Mouse (Mus musculus) embryonic fibroblast, embryonic 13.5 days (primary cell): Measurements from ENCODE around the gene Zbtb48.
A peak's percentile ranks its signal among the peaks of the same experiment; 100 is the strongest.

ENCODE experiments used
- CTCF ChIP-seq: IDR thresholded peaks from 2 replicates; pipeline ENCODE4 v1.5.1; 2011; ENCODE audit warnings: mild to moderate bottlenecking, control low read depth, low read length, moderate library complexity, borderline replicate concordance; ENCODE audit not compliant: insufficient read depth
- POLR2A ChIP-seq: IDR thresholded peaks from 2 replicates; pipeline ENCODE4 v1.6.1; 2011; ENCODE audit warnings: low read depth, mild to moderate bottlenecking, control low read depth, low read length, moderate library complexity

DNA sequence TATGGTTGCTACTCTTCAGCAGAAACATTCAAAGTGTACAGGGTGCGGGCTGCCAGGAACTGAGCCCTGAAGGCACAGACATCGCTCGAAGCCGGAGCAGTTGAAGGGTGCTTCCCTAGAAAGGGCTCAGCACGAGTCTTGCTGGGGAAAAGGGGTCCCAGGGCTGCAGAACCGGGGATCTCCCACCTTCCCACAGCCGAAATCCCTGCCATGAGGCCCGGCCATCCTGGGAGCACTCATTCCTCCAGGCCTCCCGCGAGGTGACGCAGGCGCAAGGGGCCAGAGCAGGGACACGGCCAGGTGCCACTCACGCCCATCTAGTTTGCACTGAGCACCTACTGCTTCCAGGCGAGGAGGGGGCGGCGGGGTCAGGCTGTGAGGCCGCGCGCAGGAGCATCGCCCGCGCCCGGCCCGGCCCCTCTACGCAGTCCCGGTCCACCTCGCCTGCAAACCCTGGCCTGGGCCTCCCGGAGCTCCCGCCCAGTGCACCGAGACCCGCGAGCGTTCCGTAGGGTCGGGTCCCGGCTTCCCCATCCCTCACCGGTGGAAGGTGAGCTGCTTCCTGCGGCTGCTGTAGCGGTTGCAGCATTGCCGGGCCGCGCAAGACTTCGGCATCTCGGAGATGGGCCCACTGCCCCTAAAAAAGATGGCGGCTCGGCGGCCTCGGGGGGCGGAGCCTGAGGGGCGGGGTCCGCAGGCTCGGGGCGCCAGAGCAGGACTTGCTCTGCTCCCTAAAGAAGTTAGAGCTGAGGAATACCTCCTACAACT, 38.9 kb downstream of the Zbtb48 start, which contains the start of gene Thap3:
- peak; percentile 54 for TF ChIP-seq POLR2A
- no peak for TF ChIP-seq CTCF
